Mouse (Mus musculus): Measurements from ENCODE around the gene Sox5. TPM values are rescaled to one million over a fixed set of nuclear protein-coding genes. Genes with fewer than 3 reads are reported as not detected.

The Sox5 gene
- polyA plus RNA-seq, 1 experiment from 2014 or later, result 19.9 TPM

- 76% methylated on average over 3 of the region's 3 CpGs for WGBS
These were observed 927.7 kb downstream of the Sox5 start for GRCm38 (mm10) chr6:143854031-143854430.

GRCm38 (mm10) chr6:143845761-143846160 lies 936.0 kb downstream of the Sox5 start:
- Histone ChIP-seq H3K36me3 (no peaks in the 10 kb centered on the region), H3K4me2 (no peak overlapping the region), H3K4me3 (no peak overlapping the region), H3K9ac (no peak overlapping the region), H3K9me3 (replicated peaks) (no peaks in the 10 kb centered on the region; the same call in 1 of the 2 replicates), H3K4me1 (replicated peaks) (no peaks in the 10 kb centered on the region), H3K27ac (ENCODE audit: poor library complexity, severe bottlenecking) (no peak overlapping the region), H3K27me3 (replicated peaks) (0 out of 2 replicates have a peak, but pooled peaks cover 6% of the 10 kb centered on the region)
- no peak for ATAC-seq (ENCODE audit: insufficient number of reproducible peaks, low FRiP score)

More at GRCm38 (mm10) chr6:143854031-143854430, 927.7 kb downstream of the Sox5 start:
- H3K9me3 ChIP-seq (replicated peaks), result no peaks in the 10 kb centered on the region
- H3K9ac ChIP-seq, result no peak overlapping the region
- no peak overlapping the region for H3K4me2 ChIP-seq
- no peak overlapping the region for H3K27ac ChIP-seq (ENCODE audit: poor library complexity, severe bottlenecking)
- no peak for ATAC-seq (ENCODE audit: insufficient number of reproducible peaks, low FRiP score)
- H3K36me3 ChIP-seq, result no peaks in the 10 kb centered on the region
- H3K27me3 ChIP-seq (replicated peaks), result peaks cover 22% of the 10 kb centered on the region
- no peak overlapping the region for H3K4me3 ChIP-seq
- no peaks in the 10 kb centered on the region for H3K4me1 ChIP-seq (replicated peaks)

DNA sequence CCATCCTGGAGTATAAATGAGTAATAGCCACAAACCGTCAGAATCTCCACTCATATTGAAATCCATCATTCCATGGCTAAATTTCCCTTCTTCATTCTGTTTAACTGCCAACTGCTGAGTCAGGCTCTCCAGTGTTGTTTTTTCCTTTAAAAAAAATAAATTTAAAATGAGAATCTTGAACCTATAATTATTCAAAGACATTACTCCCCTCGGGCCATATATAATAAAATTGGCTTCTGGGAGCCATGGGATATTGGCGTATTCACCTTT lies 937.1 kb downstream of the Sox5 start:
- H3K9me3 ChIP-seq (replicated peaks), result no peaks in the 10 kb centered on the region; the same call in 1 of the 2 replicates
- H3K27ac ChIP-seq (ENCODE audit: poor library complexity, severe bottlenecking), result no peak overlapping the region
- ATAC-seq (ENCODE audit: insufficient number of reproducible peaks, low FRiP score), result no peak
- H3K9ac ChIP-seq, result no peak overlapping the region
- H3K4me1 ChIP-seq (replicated peaks), result no peaks in the 10 kb centered on the region
- WGBS, result 85% methylated on average over 3 of the region's 3 CpGs
- no peak overlapping the region for H3K4me3 ChIP-seq
- no peaks in the 10 kb centered on the region for H3K36me3 ChIP-seq
- H3K27me3 ChIP-seq (replicated peaks), result 0 out of 2 replicates have a peak, but pooled peaks cover 6% of the 10 kb centered on the region
- H3K4me2 ChIP-seq, result no peak overlapping the region

DNA sequence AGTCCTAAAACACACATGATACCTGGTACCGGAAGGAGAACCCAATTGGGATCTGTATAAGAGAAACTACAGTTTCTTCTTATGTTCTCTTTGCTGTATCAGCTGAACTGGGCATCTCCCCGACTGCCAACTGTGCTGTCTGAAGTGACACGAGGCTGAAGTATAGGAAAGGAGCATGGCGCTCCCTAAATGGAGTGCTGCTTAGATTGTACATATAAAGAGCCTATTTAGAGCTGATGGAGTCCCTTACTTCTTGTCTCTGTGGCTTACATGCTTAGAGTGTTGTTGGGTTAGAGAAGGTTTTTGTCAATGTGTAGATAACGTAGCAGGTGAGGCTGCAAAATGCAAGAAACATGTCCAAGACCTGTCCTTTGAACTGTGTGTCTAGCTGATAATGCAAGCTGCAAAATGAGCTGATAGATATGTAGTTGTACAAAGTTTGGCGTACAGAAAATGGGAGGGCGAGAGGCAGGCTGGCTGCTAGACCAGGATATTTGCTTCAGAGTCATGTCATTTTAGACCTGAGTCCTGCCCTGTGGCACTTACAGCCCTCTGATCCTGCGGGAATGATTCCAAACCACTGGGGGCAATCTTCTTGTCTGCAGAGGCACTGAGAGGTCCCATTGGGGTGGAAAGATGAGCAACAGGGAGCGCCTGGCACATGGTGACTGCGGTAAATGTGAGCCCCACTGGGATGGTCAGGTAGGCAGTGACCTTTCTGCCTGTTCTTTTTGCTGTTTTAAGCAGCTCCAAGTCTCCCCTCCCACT lies 937.7 kb downstream of the Sox5 start:
- Histone ChIP-seq H3K4me3 (no peak overlapping the region), H3K4me2 (no peak overlapping the region), H3K4me1 (replicated peaks) (no peaks in the 10 kb centered on the region), H3K9ac (no peak overlapping the region), H3K27me3 (replicated peaks) (0 out of 2 replicates have a peak, but pooled peaks cover 6% of the 10 kb centered on the region), H3K36me3 (no peaks in the 10 kb centered on the region), H3K27ac (ENCODE audit: poor library complexity, severe bottlenecking) (no peak overlapping the region), H3K9me3 (replicated peaks) (no peaks in the 10 kb centered on the region; the same call in 1 of the 2 replicates)
- 78% methylated on average over 10 of the region's 10 CpGs for WGBS
- no peak for ATAC-seq (ENCODE audit: insufficient number of reproducible peaks, low FRiP score)

- no peak for ATAC-seq (ENCODE audit: insufficient number of reproducible peaks, low FRiP score)
- Histone ChIP-seq H3K4me1 (replicated peaks) (no peaks in the 10 kb centered on the region), H3K9ac (no peak overlapping the region), H3K9me3 (replicated peaks) (no peaks in the 10 kb centered on the region; the same call in 1 of the 2 replicates), H3K4me2 (no peak overlapping the region), H3K27me3 (replicated peaks) (0 out of 2 replicates have a peak, but pooled peaks cover 6% of the 10 kb centered on the region), H3K27ac (ENCODE audit: poor library complexity, severe bottlenecking) (no peak overlapping the region), H3K4me3 (no peak overlapping the region), H3K36me3 (no peaks in the 10 kb centered on the region)
- WGBS, result 69% methylated on average over 7 of the region's 7 CpGs
These were observed 939.8 kb downstream of the Sox5 start for GRCm38 (mm10) chr6:143841954-143842353.

DNA sequence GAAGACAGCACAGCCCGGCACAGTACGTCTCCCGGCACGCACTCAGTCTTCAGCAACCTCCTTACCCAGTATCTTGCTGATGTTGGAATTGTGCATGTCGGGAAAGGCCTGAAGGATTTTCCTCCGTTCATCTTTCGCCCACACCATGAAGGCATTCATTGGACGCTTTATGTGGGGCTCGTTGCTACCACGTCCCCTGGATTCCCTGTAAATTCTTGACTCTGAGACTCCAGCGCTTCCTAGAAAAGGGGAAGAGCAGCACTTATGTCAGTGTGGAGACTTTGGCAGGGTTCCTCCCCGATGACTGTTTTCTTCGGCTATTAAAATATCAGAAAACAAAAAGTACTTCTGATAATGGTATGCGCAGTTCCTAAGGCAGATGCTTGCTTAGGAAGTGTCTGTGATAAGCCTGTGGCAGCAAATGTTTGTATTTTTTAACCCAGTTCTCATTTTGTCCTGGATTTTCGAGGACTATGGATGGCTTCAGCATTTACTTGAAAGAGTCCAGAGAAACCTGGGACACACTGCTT lies 940.6 kb downstream of the Sox5 start:
- ATAC-seq (ENCODE audit: insufficient number of reproducible peaks, low FRiP score), result no peak
- 0 out of 2 replicates have a peak, but pooled peaks cover 6% of the 10 kb centered on the region for H3K27me3 ChIP-seq (replicated peaks)

GRCm38 (mm10) chr6:143838384-143839076 lies 943.2 kb downstream of the Sox5 start:
- H3K4me2 ChIP-seq, result no peak overlapping the region
- H3K27me3 ChIP-seq (replicated peaks), result no peaks in the 10 kb centered on the region
- no peak for ATAC-seq (ENCODE audit: insufficient number of reproducible peaks, low FRiP score)
- H3K4me1 ChIP-seq (replicated peaks), result peaks cover 3% of the 10 kb centered on the region
- no peak overlapping the region for H3K27ac ChIP-seq (ENCODE audit: poor library complexity, severe bottlenecking)
- H3K9ac ChIP-seq, result no peak overlapping the region
- H3K9me3 ChIP-seq (replicated peaks), result no peaks in the 10 kb centered on the region
- H3K36me3 ChIP-seq, result peaks cover 5% of the 10 kb centered on the region; the same call in 1 of the 2 replicates
- H3K4me3 ChIP-seq, result no peak overlapping the region
- WGBS, result 61% methylated on average over 9 of the region's 9 CpGs

More for the DNA sequence above, 940.6 kb downstream of the Sox5 start:
- Histone ChIP-seq H3K4me3 (no peak overlapping the region), H3K9me3 (replicated peaks) (no peaks in the 10 kb centered on the region; the same call in 1 of the 2 replicates), H3K36me3 (no peaks in the 10 kb centered on the region), H3K9ac (no peak overlapping the region), H3K4me1 (replicated peaks) (peaks cover 3% of the 10 kb centered on the region), H3K27ac (ENCODE audit: poor library complexity, severe bottlenecking) (no peak overlapping the region), H3K4me2 (no peak overlapping the region)
- 67% methylated on average over 15 of the region's 15 CpGs for WGBS

- ATAC-seq (ENCODE audit: insufficient number of reproducible peaks, low FRiP score), result no peak
These were observed 946.4 kb downstream of the Sox5 start for GRCm38 (mm10) chr6:143835331-143835730.

GRCm38 (mm10) chr6:143833986-143834385 lies 947.8 kb downstream of the Sox5 start:
- Histone ChIP-seq H3K27ac (ENCODE audit: poor library complexity, severe bottlenecking) (no peak overlapping the region), H3K4me3 (no peak overlapping the region), H3K9ac (no peak overlapping the region), H3K4me2 (no peak overlapping the region), H3K36me3 (peaks cover 9% of the 10 kb centered on the region), H3K4me1 (replicated peaks) (peaks cover 3% of the 10 kb centered on the region), H3K9me3 (replicated peaks) (no peaks in the 10 kb centered on the region), H3K27me3 (replicated peaks) (no peaks in the 10 kb centered on the region)
- no peak for ATAC-seq (ENCODE audit: insufficient number of reproducible peaks, low FRiP score)
- WGBS, result 86% methylated on average over 3 of the region's 3 CpGs

More at GRCm38 (mm10) chr6:143835331-143835730, 946.4 kb downstream of the Sox5 start:
- Histone ChIP-seq H3K36me3 (peaks cover 9% of the 10 kb centered on the region), H3K4me1 (replicated peaks) (peaks cover 3% of the 10 kb centered on the region), H3K27ac (ENCODE audit: poor library complexity, severe bottlenecking) (no peak overlapping the region), H3K27me3 (replicated peaks) (no peaks in the 10 kb centered on the region), H3K9ac (no peak overlapping the region), H3K9me3 (replicated peaks) (no peaks in the 10 kb centered on the region), H3K4me2 (no peak overlapping the region), H3K4me3 (no peak overlapping the region)
- WGBS, result 78% methylated on average over 7 of the region's 7 CpGs

DNA sequence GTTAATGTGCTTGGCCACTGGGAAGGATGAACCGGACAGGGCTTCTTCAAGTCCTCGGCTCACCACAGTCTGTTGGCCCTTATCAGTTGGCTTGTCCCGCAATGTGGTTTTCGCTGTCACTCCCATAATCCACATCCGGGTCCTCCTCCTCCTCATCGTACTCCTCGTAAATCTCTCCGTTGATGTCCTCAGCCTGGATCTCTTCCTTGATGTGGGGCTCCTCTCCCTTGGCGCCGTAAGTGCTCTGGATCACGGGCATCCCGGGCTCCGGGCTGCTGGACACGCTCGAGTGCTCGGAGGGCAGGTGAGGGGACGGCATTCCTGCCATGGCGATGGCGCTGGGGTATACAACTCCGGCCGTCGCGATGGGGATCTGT lies 948.6 kb downstream of the Sox5 start:
- ATAC-seq (ENCODE audit: insufficient number of reproducible peaks, low FRiP score), result no peak
- WGBS, result 81% methylated on average over 23 of the region's 23 CpGs
- no peaks in the 10 kb centered on the region for H3K9me3 ChIP-seq (replicated peaks)
- H3K4me1 ChIP-seq (replicated peaks), result peaks cover 3% of the 10 kb centered on the region
- H3K27ac ChIP-seq (ENCODE audit: poor library complexity, severe bottlenecking), result no peak overlapping the region
- H3K4me2 ChIP-seq, result no peak overlapping the region
- no peak overlapping the region for H3K9ac ChIP-seq
- H3K4me3 ChIP-seq, result no peak overlapping the region
- peaks cover 9% of the 10 kb centered on the region for H3K36me3 ChIP-seq
- no peaks in the 10 kb centered on the region for H3K27me3 ChIP-seq (replicated peaks)

DNA sequence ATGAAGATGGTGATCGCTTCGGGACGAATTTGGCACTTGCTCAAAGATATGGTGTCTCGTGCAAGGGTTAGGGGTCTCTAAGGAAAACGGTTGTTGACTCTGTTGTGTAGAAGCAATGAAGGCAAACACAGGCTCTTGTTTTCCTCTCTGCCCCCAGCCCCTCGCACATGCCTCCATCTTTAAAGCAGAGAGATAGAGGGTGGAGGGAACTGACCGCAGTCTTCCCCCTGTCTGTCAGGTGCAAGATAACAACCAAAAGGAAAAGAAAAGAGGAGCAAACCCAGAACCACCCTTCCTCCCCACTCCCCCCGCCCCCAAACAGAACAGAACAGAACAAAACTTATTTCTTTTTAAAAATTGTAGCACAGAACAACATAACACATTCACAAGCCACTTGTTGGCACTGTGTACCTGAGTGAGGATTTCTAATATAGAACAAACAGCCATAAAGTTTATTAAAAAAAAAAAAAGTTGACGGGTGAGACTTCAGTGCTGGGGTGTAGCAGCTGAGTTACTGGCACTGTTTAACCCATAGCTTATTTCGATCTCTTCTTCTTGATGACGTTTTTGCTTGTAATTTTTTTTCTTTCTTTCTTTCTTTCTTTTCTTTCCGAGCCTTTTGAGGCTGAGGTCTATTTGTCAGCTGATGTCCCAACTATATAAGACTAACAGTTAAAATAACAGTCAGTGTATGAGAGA lies 949.1 kb downstream of the Sox5 start:
- ATAC-seq (ENCODE audit: insufficient number of reproducible peaks, low FRiP score), result no peak
- no peak overlapping the region for H3K27ac ChIP-seq (ENCODE audit: poor library complexity, severe bottlenecking)
- no peaks in the 10 kb centered on the region for H3K27me3 ChIP-seq (replicated peaks)
- no peaks in the 10 kb centered on the region for H3K9me3 ChIP-seq (replicated peaks)
- no peak overlapping the region for H3K4me3 ChIP-seq
- H3K9ac ChIP-seq, result no peak overlapping the region
- no peak overlapping the region for H3K4me2 ChIP-seq
- WGBS, result 79% methylated on average over 12 of the region's 12 CpGs
- peaks cover 9% of the 10 kb centered on the region for H3K36me3 ChIP-seq
- peaks cover 3% of the 10 kb centered on the region for H3K4me1 ChIP-seq (replicated peaks)
